Mouse (Mus musculus): ENCODE measurements around the gene Glipr2.
A peak's percentile ranks its signal among the peaks of the same experiment; 100 is the strongest.

The Glipr2 gene

DNA sequence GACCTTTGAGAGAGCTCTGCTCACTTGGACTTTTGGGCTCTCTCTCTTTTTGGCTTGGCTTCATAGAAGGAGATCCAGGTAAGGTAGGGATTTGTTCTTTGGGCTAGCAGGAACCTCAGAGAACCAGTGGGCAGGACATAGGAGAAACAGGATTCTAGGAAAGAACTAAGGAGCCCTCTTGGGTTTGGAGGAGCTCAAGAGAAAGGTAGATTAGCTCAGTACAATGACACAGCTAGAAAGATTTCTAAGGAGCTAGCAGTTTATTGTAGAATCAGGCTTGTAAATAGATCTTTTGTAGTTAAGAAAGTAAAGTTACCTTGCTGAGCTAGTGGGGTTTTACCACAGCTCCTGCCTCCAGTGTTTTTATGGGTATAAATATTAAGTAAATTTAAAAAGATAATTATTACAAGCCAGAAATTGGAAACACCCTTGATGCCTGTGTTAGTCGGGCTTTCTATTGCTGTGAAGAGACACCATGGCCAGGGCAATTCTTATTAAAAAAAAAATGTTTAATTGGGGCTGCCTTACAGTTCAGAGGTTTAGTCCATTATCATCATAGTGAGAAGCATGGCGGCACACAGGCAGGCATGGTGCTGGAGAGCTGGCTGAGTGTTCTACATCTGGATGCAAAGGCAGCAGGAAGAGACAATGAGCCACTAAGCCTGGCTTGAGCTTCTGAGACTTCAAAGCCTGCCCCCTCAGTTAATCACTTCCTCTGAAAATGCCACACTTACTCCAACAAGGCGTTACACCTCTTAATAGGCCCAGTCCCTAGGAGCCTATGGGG is 47.6 kb downstream of the Glipr2 start:
- no peak for DNase-seq

DNA sequence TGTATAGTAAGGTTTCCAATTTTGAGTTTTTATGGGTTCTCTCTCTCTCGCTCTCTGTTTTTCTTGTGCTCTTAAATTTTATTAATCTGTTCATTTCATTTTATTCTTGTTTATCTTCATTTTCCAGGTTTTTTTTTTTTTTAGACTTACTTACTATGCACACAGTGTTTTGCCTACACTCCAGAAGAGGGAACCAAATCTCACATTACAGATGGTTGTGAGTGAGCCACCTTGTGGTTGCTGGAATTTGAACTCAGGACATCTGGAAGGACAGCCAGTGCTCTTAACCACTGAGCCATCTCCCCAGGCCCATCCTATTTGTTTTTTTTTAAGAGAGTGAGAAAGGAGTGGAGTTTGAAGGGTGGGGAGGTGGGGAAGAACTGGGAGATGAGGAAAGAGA is 53.0 kb downstream of the Glipr2 start:
- DNase-seq = no peak

DNA sequence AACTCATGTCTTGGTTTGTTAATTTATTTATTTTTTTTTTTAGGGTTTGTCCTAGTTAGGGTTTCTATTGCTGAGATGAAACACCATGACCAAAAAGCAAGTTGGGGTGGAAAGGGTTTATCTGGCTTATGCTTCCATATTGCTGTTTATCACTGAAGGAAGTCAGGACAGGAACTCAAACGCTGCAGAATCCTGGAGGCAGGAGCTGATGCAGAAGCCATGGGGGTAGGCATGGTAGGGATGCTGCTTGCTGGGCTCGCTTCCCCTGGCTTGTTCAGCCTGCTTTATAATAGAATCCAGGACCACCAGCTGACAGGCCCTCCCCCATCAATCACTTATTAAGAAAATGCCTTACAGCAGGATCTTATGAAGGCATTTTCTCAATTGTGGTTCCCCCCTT is 53.7 kb downstream of the Glipr2 start:
- DNase-seq = no peak

DNA sequence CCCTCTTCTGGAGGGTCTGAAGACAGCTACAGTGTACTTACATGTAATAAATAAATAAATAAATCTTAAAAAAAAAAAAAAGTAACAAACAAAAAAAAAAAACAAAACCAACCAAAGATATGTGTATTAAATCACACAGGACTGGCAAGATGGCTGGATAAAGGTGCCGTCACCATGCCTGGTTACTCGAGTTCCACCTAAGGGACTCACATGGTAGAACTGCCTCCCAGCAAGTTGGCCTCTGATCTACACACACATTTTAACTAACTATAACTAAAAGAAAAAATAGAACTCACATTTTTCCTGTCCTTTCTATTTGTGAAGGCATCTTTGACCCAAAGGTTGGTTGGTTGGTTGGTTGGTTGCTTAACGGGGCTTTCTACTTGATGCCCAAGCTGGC is 54.6 kb downstream of the Glipr2 start:
- no peak for DNase-seq

DNA sequence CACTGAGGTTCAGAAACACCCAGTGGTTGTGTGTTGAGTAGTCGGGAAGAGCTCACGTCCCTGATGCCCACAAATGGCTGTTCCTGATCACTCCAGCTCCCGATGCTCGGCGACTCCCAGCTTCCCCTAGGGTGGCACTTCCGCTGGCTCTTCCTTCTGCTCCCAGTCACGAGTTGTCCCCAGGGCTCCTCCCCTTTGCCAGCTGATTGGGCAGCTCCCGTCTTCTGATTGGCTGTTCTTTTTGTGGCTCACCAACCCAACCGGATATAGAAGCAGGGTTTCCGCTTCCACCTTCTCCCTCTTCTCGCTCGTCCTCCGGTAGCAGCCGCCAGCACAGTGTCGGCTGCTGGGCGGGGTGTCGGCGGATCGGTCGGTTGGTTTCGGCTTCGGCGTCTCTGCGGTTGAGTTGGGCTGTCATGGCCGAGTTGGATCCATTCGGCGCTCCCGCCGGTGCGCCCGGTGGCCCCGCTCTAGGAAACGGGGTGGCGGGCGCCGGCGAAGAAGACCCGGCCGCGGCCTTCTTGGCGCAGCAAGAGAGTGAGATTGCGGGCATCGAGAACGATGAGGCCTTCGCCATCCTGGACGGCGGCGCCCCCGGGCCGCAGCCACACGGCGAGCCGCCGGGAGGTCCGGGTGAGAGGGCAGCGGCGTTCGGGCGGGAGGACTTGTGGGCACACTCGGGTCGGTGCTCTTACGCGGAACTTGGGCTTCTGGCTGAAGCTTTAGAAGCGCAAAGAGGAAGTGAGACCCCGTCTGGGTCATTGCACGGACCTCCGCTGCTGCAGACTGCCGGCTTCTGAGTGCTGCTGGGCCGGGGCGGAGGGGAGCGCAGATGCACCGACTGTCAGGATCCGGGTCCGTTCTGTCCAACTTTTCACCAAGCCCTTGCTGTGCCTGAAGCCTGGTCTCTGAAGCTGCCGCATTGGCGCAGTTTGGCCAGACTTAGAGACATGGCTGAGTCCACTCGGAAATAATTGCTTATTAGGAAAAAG is 55.5 kb downstream of the Glipr2 start:
- DNase-seq = peak; percentile 94 to 98

DNA sequence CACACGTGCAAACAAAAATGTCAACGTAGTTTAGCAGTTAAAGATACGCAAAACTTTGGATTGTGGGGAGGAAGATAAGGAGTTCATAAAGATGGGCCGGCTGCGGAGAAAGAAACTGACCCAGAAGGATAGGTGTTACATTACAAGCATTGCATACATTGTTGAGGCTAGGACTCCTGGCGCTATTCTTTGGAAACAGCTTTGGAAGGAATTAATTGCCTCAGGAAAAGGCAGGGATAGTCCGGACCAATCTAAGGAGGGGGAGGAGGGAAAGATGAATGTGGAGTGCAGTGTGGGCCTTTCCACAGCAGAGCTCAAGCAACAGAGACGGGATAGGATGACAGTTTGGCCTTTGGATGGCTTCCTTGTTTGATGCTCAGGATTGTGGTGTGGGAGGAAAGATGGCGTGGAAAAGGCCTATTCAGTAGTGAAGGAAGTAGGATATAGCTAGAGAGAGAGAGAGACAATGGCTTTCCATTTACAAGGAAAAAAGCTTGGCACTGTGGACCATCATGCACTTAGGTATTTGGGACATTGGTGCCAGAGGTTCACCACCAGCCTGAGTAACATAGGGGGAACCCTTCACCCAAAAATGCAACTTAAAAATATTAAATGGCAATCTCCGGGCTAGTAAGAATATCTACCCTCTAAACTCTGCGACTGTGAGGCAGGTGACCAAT is 56.3 kb downstream of the Glipr2 start:
- no peak for DNase-seq

DNA sequence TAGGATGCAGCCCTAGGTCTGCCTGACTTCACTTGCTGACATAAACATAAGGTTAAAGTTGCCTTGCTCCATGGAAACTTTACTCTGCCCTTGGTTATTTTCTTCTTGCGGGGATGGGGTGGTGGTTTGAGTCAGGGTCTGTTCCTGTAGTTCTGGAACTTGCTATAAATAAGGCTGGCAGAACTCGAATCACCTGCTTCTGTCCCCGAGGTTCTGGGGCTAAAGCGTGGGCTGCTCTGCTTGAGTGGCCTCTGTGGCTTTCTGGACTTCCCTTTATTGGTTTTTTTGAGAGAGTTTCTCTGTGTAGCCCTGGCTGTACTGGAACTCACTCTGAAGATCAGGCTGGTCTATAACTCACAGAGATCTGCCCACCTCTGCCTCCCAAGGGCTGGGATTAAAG is 58.9 kb downstream of the Glipr2 start:
- DNase-seq = no peak

DNA sequence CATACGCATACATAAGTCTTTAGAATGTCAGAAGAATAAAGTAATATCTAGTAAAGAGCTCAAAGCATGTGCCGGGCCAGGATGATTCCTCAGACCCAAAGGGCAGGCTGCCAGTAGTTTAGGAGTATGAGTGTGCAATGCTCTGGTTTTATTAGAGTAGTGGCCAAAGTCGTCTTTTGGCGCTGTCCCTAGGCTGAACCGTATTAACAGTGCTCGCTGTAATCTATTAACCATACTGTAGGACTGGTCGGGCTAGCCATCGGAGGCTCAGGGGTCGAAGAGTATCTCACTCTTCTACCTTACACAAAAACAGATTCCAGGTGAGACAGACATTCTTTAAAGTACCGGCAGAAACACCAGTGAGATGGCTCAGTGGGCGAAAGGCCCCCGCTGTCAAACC is 59.6 kb downstream of the Glipr2 start:
- DNase-seq = peak; percentile 73 to 79

DNA sequence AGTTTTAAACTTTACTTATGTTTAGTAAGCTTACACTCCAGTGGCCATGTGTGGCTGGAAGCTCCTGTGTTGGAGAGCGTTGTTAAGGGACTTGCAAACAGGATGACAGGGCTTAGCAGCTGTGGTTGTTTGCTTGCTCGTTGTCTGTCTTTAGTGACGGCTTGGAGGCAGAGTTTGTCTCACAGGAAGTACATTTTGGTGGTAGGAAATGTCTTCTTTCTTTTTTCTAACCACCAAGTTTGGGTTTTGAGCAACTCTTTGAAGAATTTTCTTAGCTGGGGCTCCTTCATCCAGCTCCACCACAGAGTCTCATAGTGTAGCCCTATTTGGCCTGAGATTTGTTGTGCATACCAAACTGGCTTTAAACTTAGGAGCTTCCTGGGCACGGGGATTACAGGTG is 65.1 kb downstream of the Glipr2 start:
- DNase-seq = no peak

DNA sequence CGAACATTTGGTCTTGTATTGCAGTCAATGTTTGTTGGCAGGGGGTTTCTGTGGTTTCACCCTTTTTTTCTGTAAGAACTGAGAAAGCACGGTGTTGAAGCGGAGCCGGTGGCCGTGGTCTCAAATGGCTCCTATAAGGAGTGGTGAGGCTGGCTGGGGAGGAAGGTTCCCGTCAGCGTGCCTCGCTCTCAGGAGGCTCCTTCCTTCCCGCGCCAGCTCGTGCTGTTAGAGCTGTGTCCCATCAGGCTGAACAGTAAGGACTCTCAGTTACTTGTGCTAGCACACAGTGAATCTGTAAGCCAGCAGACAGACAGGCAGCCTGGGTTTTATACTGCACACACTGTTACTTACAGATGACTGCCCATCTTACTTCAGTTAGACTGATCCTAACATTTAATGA is 65.6 kb downstream of the Glipr2 start:
- DNase-seq = no peak

DNA sequence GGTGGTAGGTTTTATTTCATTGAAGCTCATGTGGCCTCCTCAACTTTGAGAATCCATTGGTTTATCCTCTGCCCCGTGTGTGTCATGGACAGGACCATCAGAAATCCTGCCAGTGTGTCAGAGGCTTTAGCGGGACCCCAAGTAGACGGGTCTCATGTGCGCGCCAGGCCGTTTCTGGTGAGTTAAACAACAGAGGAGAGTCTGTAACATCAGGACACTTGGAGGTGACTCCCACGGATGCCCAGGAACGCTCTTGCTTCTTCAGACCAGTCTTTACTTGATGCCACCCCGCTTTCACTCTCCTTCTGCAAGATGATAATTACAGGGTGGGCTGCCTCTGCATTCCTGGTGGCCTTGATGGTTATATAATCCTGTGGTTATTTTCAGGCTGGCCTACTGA is 66.5 kb downstream of the Glipr2 start:
- no peak for DNase-seq

DNA sequence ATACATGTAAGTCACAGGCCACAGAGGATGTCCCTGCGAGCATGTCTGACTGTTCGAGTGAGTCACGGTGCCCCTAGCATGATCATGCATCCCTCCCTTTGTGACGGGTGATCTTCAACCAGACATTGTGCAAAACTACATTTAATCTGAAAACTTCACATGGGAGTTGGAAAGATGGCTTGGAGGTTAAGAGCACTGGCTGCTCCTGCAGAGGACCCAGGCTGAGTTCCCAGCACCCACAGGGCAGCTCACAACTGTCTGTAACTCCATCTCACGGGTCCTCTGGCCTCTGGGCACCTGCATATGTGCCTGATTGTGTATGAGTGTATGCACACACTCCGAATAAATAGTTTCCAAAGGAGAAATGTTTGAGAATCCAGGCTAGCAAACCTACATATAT is 67.0 kb downstream of the Glipr2 start:
- DNase-seq = no peak

DNA sequence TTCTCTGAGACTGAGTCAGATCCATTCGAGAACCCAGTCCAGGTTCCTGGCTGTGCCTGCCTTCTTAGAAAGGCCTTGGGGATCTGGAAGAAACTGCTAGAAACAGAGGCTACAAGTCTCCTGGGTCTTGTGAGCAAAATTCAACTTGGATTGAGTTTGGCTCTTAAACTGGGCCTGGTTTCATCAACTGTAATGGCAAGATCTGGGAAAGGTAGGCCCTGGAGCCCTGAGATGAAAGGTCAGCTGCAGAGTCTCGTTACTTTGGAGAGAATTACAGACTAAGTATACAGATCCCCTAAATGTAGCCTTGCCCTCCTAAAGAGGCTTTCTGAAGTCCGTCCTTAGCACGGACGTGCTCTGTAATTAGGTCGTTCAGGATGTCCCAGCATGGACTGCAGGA is 68.4 kb downstream of the Glipr2 start:
- DNase-seq = no peak
